Comparison of ENCODE assay signal across 17 mouse cellular contexts in the genomic region with DNA sequence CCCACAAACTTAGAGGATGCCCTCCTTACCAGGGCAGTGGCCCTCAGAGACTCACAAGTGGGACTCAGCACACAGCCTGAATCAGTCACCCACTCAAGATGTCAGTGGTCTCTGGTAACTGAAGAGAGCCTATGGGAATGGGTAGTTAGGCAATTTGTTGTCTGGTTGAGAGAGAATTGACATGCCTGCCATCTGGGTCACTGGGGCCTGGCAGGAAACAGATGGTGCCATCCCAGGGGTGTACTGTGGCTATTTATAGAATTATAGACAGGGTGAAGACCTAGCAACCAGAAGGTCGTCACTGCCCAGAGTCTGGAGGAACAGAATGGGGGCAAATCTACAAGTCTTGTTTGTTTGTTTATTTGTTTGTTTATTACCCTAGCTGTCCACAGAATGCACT. TPM values are rescaled to one million over a fixed set of nuclear protein-coding genes. Genes with fewer than 3 reads are reported as not detected.
DNase-seq lines count a peak whose midpoint lies in the region; ATAC-seq and TF ChIP-seq lines count a peak whose summit lies in the region.
"Had no signal": no experiment of that assay in that cellular context is flagged by ENCODE, and none has a peak within 500 bp of the region (broad histone marks: within the 10 kb centered on the region; RNA-seq: fewer than 3 reads in every experiment).

No protein-coding gene starts in this region.

- ATAC-seq in midbrain, postnatal 0 days (ENCODE audit: low FRiP score) = no peak
- no peak for ATAC-seq in midbrain, embryonic 15.5 days (replicated peaks)
- ATAC-seq: forebrain, embryonic 14.5 days; inflammation-experienced regulatory T-cells, adult 6 months had no signal

- H3K9me3 ChIP-seq in midbrain, postnatal 0 days (ENCODE audit: low read length) = no peaks in the 10 kb centered on the region
- no peaks in the 10 kb centered on the region for H3K9me3 ChIP-seq in midbrain, embryonic 15.5 days
- H3K9me3 ChIP-seq: heart, embryonic 15.5 days; limb, embryonic 12.5 days had no signal

- TF ChIP-seq CTCF in cerebellum, adult 2 months (IDR thresholded peaks at IDR 0.05; ENCODE audit: borderline replicate concordance, insufficient read depth, low read depth, low read length) = no peak
- TF ChIP-seq CTCF in midbrain, postnatal 0 days (IDR thresholded peaks at IDR 0.05) = no peak

- no peaks in the 10 kb centered on the region for H3K36me3 ChIP-seq in midbrain, postnatal 0 days (ENCODE audit: insufficient read depth, low read length)
- no peaks in the 10 kb centered on the region for H3K36me3 ChIP-seq in midbrain, embryonic 15.5 days (replicated peaks)
- H3K36me3 ChIP-seq: heart, embryonic 15.5 days; limb, embryonic 12.5 days had no signal

- H3K4me1 ChIP-seq in cerebellum, adult 2 months (ENCODE audit: control insufficient read depth, insufficient read depth, low read length) = peaks cover 34% of the 10 kb centered on the region
- no peaks in the 10 kb centered on the region for H3K4me1 ChIP-seq in midbrain, postnatal 0 days (ENCODE audit: insufficient read depth, low read length)
- peaks cover 9% of the 10 kb centered on the region for H3K4me1 ChIP-seq in midbrain, embryonic 15.5 days
- H3K4me1 ChIP-seq: limb, embryonic 12.5 days had no signal

- peak; percentile 70 to 78 for DNase-seq in cerebellum, adult 2 months
- DNase-seq in cerebellum, adult 11 months = no peak
- peak; percentile 55 for DNase-seq in midbrain, postnatal 0 days (ENCODE audit: low spot score)
- peak; percentile 63 for DNase-seq in cerebellum, adult 9-11 months
- peak; percentile 74 for DNase-seq in retina, postnatal 1 day
- no peak for DNase-seq in ovary, postnatal 14 days (ENCODE audit: low spot score)
- no peak for DNase-seq in lung, postnatal 36 days
- DNase-seq: gastrocnemius, postnatal 25 days; lung, adult 18-20 months had no signal

- TF ChIP-seq POLR2A in cerebellum, adult 2 months (IDR thresholded peaks at IDR 0.05; ENCODE audit: borderline replicate concordance, insufficient read depth, low read length) = no peak

- H3K4me2 ChIP-seq in midbrain, postnatal 0 days (ENCODE audit: low read depth, low read length, poor library complexity, severe bottlenecking) = no peak overlapping the region
- no peak overlapping the region for H3K4me2 ChIP-seq in midbrain, embryonic 15.5 days
- H3K4me2 ChIP-seq: heart, embryonic 15.5 days; limb, embryonic 12.5 days had no signal

- H3K27ac ChIP-seq in cerebellum, adult 2 months (ENCODE audit: insufficient read depth, low read length) = no peak overlapping the region
- no peak overlapping the region for H3K27ac ChIP-seq in midbrain, postnatal 0 days (ENCODE audit: low read depth, low read length)
- no peak overlapping the region for H3K27ac ChIP-seq in midbrain, embryonic 15.5 days
- H3K27ac ChIP-seq: heart, embryonic 15.5 days; kidney, postnatal 0 days; limb, embryonic 12.5 days had no signal

- H3K27me3 ChIP-seq in cerebellum, adult 2 months (ENCODE audit: control insufficient read depth, insufficient read depth, low read length) = no peaks in the 10 kb centered on the region
- H3K27me3 ChIP-seq in midbrain, postnatal 0 days (ENCODE audit: insufficient read depth, low read length) = no peaks in the 10 kb centered on the region
- no peaks in the 10 kb centered on the region for H3K27me3 ChIP-seq in midbrain, embryonic 15.5 days (replicated peaks)
- H3K27me3 ChIP-seq: heart, embryonic 15.5 days; limb, embryonic 12.5 days had no signal

- WGBS in cerebellum, adult 2 months = 9% methylated on average over 1 of the region's 1 CpGs
- 36% methylated on average over 1 of the region's 1 CpGs for WGBS in midbrain, postnatal 0 days
- WGBS in midbrain, embryonic 15.5 days = 37% methylated on average over 1 of the region's 1 CpGs

- H3K9ac ChIP-seq in midbrain, postnatal 0 days (replicated peaks; ENCODE audit: low read length, poor library complexity, severe bottlenecking) = no peak overlapping the region
- H3K9ac ChIP-seq in midbrain, embryonic 15.5 days = no peak overlapping the region
- H3K9ac ChIP-seq: heart, embryonic 15.5 days; limb, embryonic 12.5 days had no signal

- H3K4me3 ChIP-seq in cerebellum, adult 2 months (replicated peaks; ENCODE audit: insufficient read depth, low read depth, low read length) = no peak overlapping the region
- H3K4me3 ChIP-seq in midbrain, postnatal 0 days (ENCODE audit: low read depth, low read length) = no peak overlapping the region
- H3K4me3 ChIP-seq in midbrain, embryonic 15.5 days = no peak overlapping the region
- H3K4me3 ChIP-seq: heart, embryonic 15.5 days; limb, embryonic 12.5 days; myocyte had no signal

RNA-seq across cellular contexts. Expression of a gene that starts 54.8 kb away (rescaled TPM):
- 17.5 and 18.0 TPM in 2 replicates for polyA plus RNA-seq in cerebellum, adult 2 months (2012; rRNA removed)
- 38.3 and 42.7 TPM in 2 replicates for total RNA-seq in midbrain, postnatal 0 days (2014; rRNA removed)
- polyA plus RNA-seq in midbrain, postnatal 0 days (2015; fragmentation: Nextera tagmentation; extraction: Ambion mirVana) = 17.8 and 19.3 TPM in 2 replicates
- polyA plus RNA-seq in midbrain, embryonic 15.5 days (2015; fragmentation: Nextera tagmentation; extraction: Ambion mirVana) = 10.3 and 10.5 TPM in 2 replicates
- polyA plus RNA-seq: inflammation-experienced regulatory T-cells, adult 6 months; myocyte; thymus, postnatal 0 days had no signal

Comparison
In these comparisons a context has a peak if more than half of its experiments do, and no peak if none do; other contexts are left out.
1. DNase-seq: peak in cerebellum, adult 2 months (2 of 2), midbrain, postnatal 0 days (single experiment), cerebellum, adult 9-11 months (single experiment) and retina, postnatal 1 day (single experiment); none in cerebellum, adult 11 months (single experiment), ovary, postnatal 14 days (single experiment) and lung, postnatal 36 days (single experiment).